Mouse (Mus musculus) cerebellum, adult 9-11 months (tissue): ENCODE data around the gene C1s1.
"Not testable (repeated sequence)": the region's sequence is repeated elsewhere in the genome, so short reads cannot be mapped to it uniquely, and the experiment has no call there.

Source experiments
- DNase-seq: peaks from one replicate; pipeline ENCODE4 v3.0.0; 2022

Gene C1s1

DNA sequence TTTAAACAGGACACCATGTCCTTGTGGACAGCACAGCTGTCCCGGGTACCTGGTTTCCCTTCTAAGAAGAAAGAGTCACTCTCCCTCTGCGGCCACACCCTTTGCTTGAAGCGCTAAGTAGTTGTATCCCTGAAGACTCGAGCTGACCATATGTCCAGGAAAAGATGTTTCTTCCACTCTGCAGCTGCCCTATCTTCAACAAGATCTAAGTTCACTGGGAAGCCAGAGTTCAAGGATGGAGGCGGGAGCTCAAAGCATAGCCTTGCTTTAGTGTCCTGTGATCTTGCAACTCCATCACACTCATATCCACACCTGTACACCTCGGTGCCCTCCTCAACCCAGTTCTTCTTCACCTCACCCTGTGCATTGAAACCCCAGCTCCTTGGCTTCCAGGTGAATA is 30.2 kb downstream of the C1s1 start:
- no peak for DNase-seq

DNA sequence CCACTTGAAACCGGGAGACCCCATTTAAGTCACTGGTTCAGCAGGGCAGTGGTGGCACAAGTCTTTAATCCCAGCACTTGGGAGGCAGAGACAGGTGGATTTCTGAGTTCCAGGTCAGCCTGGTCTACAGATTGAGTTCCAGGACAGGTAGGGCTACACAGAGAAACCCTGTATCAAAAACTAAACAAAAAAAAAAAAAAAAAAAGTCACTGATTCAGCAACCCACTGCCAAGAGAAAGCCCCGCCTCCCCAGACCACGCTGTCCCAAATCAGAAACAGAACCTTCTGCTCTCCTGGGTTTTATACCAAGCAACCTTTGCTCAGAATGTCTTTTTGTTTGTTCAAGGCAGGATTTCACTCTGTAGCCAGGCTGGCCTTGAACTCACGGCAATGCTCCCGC is 33.0 kb downstream of the C1s1 start:
- DNase-seq: not testable (repeated sequence)

DNA sequence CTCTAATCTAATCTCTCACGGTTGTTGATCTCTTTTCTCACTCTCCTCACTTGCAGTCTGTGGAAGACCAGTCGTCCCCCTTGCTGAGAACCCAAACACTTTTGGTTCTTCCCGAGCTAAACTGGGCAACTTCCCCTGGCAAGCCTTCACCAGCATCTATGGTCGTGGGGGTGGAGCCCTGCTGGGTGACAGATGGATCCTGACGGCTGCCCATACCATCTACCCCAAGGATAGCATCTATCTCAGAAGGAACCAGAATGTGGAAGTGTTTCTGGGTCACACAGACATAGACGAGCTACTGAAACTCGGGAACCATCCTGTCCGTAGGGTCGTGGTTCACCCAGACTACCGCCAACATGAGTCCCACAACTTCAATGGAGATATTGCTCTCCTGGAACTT is 33.9 kb downstream of the C1s1 start:
- DNase-seq: peak; percentile 83

DNA sequence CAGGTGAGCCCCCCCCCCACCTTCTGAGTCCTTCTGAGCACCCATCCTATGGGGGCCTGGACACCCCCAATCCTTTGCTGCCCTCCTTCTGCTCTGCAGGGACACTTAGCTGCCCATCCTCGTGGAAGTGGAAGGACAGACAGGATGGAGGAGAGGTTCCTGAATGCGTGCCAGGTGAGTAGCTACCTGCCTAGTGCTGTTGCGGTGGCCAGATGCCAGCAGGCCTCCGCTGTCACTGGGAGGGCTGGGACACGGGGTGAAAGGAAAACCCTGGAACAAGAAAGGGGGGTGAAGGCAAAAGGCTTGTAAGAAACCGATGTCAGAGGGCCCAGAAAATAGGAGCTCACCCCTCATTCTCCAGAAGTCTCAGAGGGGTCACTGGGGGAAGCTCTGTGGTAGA is 35.2 kb downstream of the C1s1 start:
- peak; percentile 57 for DNase-seq

DNA sequence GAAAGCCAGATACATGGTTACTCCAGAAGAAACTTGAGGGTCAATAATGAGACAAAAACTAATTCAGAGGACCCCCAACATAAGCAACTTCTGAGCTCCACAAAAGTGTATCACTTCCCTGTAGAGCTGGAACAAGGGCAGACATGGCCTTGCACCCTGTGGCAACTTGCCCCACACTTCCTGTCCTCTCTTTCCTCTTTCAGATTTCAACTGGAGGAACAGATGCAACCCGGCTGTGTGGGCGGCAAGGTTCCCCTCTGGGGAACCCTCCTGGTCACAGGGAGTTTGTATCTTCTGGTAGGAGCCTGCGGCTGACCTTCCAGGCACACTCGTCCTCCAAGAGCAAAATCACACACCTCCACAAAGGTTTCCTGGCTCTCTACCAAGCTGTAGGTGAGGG is 37.1 kb downstream of the C1s1 start:
- no peak for DNase-seq

DNA sequence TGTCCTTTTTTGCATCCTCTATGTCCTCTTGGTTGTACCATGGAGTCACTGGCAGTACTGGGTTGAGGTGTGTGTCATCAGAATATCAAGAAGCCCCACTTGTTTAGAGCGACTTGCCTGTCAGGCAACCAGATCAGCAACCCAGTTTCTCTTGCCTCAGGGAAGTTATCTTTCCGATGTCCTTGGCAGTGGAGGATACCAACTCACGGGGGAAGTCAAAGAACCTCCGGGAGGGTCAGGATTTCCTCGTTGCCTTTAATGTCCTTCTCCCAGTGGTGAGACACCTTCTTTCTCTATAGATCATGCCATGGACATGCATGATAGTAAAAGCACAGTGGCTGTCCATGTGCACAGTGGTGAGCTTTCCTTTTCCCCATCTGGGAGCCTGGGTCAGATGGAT is 40.1 kb downstream of the C1s1 start:
- DNase-seq: no peak

DNA sequence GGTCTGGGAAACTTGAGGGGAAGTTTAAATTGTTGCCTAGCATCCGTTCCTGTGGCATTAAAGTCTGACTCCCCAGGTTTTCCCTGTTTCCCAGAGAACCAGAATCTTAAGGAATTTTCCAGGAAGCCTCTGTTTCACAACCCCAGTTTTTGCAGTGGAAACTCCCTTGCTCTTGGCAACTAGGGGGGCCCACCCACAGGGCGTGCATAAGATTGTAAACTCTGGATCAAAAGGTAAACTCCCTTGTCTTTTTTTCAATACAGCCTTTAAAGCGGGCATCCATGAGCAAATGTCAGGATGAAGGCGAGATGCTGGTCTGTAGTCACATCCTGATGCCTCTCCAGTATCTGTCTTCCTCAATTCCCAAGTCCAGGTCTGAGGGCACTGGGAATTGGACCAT is 40.7 kb downstream of the C1s1 start:
- DNase-seq: no peak

DNA sequence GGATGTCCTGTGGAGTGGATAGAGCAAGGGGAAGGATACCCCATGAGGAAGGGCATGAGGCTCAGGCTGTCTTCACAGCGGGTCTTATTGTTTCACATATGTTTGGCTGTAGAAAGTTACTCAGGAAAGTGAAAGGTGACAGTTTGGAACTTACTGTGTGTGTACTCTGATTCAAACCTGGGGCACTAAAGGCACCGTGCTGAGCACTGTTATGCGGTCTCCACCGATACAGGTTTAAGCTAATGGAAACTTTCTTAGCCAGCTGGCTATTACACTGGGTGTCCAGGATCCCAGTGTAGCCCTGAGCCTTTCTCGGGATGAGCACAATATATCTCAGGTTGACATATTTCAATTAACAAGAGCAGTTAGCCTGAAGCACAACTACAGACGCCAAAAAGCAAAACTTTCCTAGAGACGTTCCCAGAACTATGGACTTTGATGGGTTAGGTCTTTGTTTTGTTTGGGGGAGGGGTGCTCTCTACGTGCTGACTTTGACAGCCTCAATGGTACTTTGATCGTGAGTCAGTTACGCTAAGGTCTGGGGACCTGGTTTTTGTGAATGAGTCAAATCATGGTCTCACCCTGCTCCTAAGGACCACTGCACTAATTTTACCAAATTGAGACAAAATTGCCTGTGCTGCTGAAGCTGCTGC is 42.1 kb downstream of the C1s1 start:
- DNase-seq: no peak

DNA sequence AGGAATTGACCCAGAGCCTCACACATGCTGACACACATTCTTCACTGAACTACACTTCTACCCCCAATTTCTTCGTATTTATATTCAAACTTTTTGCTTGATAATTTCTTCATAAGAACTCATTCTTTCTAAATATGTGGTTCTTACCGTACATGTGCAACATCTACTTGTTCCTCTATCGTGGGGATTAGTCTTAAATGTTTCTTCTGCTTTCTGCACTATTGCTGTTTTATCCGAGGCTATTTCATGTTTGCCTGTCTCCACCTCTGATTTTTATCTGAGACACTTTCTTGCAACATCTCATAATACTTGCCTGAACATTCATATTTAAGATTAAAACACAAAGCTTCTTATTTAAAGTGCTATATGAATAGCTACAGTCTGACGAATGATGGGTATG is 46.1 kb downstream of the C1s1 start:
- DNase-seq: no peak

DNA sequence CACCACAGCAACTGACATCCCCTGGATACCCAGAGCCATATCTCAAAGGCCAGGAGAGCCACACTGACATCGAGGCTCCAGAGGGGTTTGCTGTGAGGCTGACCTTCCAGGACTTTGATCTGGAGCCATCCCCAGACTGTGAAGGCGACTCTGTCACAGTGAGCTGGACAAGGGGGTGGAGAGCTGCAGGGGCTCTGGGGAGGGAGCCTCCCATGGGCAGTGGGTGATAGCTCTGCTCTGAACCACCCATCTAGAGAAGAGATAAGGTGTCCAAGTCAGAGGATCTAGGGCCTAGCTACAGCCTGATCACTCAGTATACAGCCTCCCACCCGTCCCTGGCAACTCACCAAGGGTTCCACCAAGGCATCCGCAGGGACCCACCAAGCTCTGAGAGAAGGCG is 48.3 kb downstream of the C1s1 start:
- DNase-seq: no peak

DNA sequence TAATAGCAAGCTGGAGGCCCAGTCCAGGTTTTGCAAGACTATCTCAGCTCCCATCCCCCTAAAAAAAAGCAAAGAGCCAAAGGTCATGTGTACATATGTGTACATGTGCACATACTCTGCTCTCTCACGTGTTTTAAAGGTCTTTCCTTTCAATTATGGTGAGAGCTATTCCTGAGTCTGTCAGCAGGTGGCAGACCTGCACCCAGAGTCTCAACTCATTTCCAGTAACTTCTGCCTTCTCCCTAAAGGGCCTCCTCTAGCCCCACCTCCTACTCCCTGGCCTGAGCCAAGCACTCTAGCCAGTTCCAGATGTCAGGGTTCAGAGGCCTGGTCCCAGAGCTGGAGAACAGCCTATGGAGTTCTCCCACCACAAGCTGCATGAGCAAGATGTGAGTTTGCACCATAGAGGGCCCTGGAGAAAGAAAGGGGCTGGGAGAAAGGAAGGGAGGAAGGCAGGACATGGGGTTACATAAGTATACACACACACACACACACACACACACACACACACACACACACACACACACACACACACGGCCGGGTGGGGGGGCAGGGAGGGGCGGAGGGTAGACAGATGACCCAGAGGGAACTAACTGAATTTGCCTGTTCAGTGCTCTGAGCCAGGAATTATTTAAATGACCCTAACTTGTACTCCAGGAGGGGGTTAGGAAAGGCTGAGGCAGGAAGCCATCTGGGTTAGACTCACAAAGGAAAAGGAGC is 49.2 kb downstream of the C1s1 start, which contains the start of gene C1rl:
TSS of gene C1rl (plus strand) at position 272 of the 720 bp plus-strand sequence.
- DNase-seq: peak; percentile 73

DNA sequence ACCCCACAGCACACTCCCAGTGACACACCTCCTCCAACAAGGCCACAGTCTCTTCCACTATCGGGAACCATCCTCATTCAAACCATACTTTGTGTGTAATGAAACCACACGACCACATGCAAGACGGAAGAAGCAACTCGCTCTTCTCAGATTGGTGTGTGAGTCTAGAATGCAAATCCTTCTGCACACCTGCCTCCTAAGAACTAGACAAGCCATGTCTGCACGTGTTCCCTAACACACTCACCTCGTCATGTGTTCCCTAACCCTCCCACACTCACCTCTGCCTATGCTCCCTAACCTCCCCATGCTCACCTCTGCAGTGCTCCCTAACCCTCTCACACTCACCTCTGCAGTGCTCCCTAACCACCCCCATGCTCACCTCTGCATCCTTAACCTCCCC is 50.7 kb downstream of the C1s1 start:
- DNase-seq: no peak

DNA sequence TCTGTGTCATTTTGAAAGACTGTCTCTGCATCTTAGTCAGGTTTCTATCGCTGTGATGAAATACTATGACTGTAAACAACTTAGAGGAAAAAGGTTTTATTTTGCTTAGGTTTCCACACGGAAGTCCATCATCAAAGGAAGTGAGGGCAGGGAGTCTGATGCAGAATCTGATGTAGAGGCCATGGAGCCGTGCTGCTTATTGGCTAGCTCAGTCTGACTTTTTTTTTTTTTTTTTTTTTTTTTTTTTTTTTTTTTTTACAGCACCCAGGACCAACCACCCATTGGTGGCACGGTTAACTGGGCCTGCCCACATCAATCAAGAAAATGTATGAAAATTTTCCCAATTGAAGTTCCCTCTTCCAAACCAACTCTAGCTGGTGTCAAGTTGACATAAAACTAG is 53.2 kb downstream of the C1s1 start:
- DNase-seq: no peak

DNA sequence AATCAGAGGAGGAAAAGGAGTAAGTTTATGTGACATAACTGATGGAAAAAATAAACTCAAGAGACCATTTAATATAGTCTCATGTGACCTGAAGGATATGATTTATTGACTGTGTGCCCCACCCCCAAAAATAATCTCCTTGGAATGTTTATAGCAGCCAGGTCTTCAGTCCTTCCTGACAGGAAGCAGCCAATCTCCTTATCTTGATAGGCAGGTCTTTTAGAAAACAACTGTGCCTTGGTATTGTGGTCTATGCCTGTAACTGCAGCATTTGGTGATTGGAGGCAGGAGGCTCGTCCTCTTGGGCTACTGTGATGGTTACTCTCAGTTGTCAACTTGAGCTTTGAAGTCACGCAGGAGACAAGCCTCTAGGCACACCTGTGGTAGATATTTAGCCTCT is 54.6 kb downstream of the C1s1 start:
- no peak for DNase-seq

DNA sequence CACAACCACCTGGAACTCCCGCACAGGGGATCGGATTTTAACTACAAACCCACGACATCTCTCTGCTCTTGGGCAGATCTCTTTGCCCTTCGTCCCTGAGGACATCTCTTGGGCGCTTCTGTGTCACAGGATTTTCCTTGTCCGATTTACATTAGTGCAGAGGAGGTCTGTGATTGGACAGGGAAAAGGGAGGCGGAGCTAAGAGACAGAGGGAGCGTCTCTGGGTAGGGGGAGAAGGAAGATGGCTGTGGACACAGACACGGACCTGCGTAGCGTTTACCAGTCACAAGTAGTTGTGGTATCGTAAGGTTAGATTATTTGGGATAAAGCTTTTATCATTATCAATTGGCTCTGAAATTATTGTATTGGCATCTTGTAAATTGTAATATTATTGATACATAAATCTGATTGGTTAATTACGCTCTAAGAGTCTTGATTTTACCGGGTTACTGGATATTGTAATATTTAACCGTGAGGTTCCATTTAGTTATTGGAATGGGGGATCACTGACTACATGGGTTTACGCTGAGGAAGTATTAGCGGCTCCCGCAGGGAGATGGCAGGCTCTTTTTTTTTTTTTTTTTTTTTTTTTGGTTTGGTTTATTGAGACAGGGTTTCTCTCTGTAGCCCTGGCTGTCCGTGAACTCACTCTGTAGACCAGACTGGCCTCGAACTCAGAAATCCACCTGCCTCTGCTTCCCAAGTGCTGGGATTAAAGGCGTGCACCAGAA is 56.6 kb downstream of the C1s1 start:
- DNase-seq: no peak

DNA sequence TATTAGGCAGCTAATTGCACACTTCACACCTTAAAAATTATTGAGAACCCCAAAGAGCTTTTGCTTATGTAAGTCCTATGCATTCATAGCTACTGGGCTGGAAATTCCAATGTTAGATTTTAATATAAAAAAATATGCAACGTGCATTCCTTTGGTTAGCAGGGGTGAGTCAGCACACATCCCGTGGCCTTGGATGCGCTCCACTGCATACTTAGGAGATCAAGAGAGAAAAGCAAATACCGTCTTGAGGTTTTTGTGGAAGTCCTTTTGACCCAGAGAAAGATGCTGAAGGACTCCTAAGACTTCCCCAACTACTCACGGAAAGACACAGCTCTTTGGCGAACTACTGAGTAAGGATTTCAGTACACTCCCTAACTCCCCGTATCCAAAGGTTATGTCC is 57.3 kb downstream of the C1s1 start:
- no peak for DNase-seq

DNA sequence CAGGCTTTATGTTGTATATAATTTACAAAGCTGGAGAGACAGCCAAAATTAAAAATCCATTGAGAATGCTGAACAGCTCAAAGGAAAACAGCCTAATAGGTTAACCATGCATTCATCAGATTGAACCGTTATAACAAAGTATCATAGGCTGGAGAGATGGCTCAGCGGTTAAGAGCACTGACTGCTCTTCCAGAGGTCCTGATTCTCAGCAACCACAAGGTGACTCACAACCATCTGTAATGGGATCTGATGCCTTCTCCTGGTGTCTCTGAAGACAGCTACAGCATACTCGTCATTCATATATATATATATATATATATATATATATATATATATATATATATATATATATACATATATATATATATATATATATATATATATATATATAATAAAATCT is 58.3 kb downstream of the C1s1 start:
- not testable (repeated sequence) for DNase-seq

DNA sequence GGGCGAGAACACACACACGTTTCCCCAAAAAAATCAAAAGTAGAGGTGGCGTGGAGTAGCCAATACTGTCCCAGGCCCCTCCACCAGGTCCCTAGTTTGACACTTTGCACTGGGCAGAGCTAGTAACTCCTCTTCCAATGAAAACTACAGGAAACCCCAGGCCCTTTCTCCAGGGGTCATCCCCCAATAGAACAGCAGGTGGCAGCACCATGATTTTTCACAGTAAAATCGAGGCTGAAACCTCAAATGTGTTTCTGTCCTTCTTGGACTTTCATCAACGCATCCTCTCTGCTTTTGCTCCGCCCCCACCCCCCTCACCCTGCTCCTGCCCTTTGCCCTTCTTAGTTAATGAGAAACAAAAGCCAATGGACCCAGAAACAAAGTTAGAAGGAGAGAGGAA is 60.6 kb downstream of the C1s1 start:
- no peak for DNase-seq
